Mouse (Mus musculus) hindbrain, embryonic 15.5 days (tissue): Measurements from ENCODE around the gene Rbpj. TPM values are rescaled to one million over a fixed set of nuclear protein-coding genes. Genes with fewer than 3 reads are reported as not detected.

Experiments used
- ATAC-seq: fragments of 200-750 bp; cut with Nextera tagmentation; 2 replicates; pipeline ENCODE4 v1.8.0; 2017; ENCODE audit warnings: low read depth, moderate number of reproducible peaks, moderate TSS enrichment; ENCODE audit not compliant: low FRiP score
- H3K27ac ChIP-seq: fragments of 300-500 bp; sonication (generic); replicated peaks from 2 replicates; pipeline ENCODE4 v1.5.1; 2015; ENCODE audit warnings: mild to moderate bottlenecking, inconsistent platforms
- H3K27me3 ChIP-seq: fragments of 300-500 bp; sonication (generic); 2 replicates; pipeline ENCODE4 v1.6.1; 2015; ENCODE audit warnings: control low read depth, inconsistent platforms
- H3K36me3 ChIP-seq: fragments of 300-500 bp; sonication (generic); 2 replicates; pipeline ENCODE4 v1.6.1; 2015; ENCODE audit warnings: control low read depth, inconsistent platforms
- H3K4me1 ChIP-seq: fragments of 300-500 bp; sonication (generic); replicated peaks from 2 replicates; pipeline ENCODE4 v1.6.1; 2015; ENCODE audit warnings: control low read depth, inconsistent platforms
- H3K4me2 ChIP-seq: fragments of 300-500 bp; sonication (generic); 2 replicates; pipeline ENCODE4 v1.6.1; 2015; ENCODE audit warnings: moderate library complexity, mild to moderate bottlenecking, inconsistent platforms
- H3K4me3 ChIP-seq: fragments of 300-500 bp; sonication (generic); 2 replicates; pipeline ENCODE4 v1.5.1; 2015; ENCODE audit warnings: mild to moderate bottlenecking, inconsistent platforms
- H3K9ac ChIP-seq: fragments of 300-500 bp; sonication (generic); 2 replicates; pipeline ENCODE4 v1.6.1; 2015; ENCODE audit warnings: inconsistent platforms
- H3K9me3 ChIP-seq: fragments of 300-500 bp; sonication (generic); 2 replicates; pipeline ENCODE4 v1.6.1; 2016; ENCODE audit warnings: control low read depth, inconsistent platforms
- WGBS: fragments of 180-500 bp; shearing (Covaris S2); methylation state at CpG from one replicate; pipeline ENCODE4 v1.1.7; 2015; 5-methylcytosine and 5-hydroxymethylcytosine counted together
- polyA plus RNA-seq: library from polyadenylated mRNA; unstranded; fragments of >200 nt; fragmentation: Nextera tagmentation; extraction: Ambion mirVana; gene quantifications from 2 replicates; pipeline ENCODE4 v1.2.1, GENCODE M21; 2015

Gene Rbpj
- polyA plus RNA-seq, 1 experiment from 2014 or later = 28.0 TPM

DNA sequence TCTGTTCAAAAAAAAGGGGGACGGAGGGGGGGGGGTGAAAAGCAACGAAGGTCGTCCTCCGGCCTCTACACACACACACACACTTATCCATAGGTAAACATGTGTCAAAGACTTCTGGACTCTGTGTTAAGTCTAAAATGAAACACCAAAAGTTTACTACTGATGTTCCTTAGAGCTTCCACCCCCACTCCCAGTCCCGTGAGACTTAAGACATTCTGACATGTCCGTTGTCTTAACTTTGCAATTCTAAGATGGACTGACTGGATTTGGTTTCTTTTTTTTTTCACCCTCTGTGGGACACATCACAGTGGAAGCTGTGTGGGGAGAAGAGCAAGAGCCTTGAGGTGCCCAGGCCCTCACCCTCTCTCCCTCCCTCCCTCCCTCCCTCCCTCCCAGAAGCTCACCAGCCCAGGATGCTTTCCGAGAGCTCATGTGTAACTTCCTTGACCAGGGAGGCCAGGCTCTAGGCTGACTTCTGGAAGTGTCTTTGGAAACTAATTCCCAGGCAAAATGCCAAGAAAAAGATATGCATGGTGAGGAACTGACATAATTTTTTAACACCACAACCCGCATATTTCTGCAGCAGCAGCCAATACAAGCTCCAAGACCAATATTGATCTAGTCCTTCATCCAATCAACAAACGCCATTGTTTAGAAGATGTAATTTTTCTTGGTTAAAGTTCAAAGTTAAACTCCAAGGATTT lies 31.0 kb downstream of the Rbpj start:
- Histone ChIP-seq H3K4me2 (no peak overlapping the region), H3K4me3 (no peak overlapping the region), H3K36me3 (no peaks in the 10 kb centered on the region), H3K27ac (no peak overlapping the region), H3K4me1 (peaks cover 14% of the 10 kb centered on the region; the same call in 1 of the 2 replicates), H3K9me3 (no peaks in the 10 kb centered on the region), H3K27me3 (no peaks in the 10 kb centered on the region), H3K9ac (no peak overlapping the region)
- WGBS = 82% methylated on average over 9 of the region's 9 CpGs
- no peak for ATAC-seq

DNA sequence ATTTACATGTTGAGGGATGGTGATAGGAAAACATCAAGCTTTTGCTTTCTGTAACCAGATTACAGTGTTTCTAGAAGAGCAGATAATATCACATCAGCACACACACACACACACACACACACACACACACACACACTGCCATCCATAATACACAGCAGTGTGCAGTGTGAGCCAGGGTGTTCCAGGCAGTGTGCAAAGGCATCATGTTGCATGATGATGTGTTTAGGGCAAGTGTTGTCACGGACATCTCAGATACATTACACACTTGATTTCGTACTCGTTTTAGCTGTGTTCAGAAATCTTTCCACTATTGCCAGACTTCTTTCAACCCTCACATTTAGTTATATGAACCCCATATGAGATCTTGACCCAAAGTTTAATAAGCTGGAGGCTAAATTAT lies 33.6 kb downstream of the Rbpj start:
- H3K27me3 ChIP-seq = no peaks in the 10 kb centered on the region
- H3K9ac ChIP-seq = no peak overlapping the region
- ATAC-seq = no peak
- no peaks in the 10 kb centered on the region for H3K9me3 ChIP-seq
- 96% methylated on average over 3 of the region's 3 CpGs for WGBS
- H3K36me3 ChIP-seq = no peaks in the 10 kb centered on the region
- no peak overlapping the region for H3K4me3 ChIP-seq
- H3K4me1 ChIP-seq = peaks cover 14% of the 10 kb centered on the region; the same call in 1 of the 2 replicates
- no peak overlapping the region for H3K27ac ChIP-seq
- H3K4me2 ChIP-seq = no peak overlapping the region

DNA sequence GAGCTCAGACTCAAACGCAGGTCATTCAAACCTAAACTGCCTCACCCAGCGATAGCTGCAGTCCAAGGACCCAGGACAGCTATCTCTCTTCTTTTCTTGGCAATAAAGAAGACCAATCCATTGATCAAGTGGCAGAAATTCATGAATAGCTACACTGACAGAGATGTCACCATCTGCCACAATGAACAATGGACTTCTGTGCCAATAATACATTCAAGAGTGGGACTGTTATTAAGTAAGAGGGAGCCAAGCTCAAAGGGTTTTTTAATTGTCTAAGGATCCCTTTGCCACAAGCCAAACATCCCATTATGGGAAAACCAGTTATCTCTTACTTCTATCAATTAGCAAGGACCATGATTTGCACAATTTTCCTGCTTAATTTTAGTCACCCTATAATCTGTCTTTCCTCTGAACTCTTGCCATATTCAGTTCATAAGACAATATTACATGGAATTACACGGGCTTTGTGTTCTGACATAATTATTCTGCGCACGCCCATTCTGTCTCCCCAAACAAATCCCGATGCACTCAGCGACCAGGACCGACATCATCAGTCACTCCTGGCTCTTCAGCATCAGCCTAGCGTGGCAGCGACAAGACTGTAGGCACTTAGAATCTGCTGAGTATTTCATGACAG lies 34.7 kb downstream of the Rbpj start:
- 43% methylated on average over 10 of the region's 10 CpGs for WGBS
- peaks cover 14% of the 10 kb centered on the region; the same call in 1 of the 2 replicates for H3K4me1 ChIP-seq
- H3K9me3 ChIP-seq = no peaks in the 10 kb centered on the region

DNA sequence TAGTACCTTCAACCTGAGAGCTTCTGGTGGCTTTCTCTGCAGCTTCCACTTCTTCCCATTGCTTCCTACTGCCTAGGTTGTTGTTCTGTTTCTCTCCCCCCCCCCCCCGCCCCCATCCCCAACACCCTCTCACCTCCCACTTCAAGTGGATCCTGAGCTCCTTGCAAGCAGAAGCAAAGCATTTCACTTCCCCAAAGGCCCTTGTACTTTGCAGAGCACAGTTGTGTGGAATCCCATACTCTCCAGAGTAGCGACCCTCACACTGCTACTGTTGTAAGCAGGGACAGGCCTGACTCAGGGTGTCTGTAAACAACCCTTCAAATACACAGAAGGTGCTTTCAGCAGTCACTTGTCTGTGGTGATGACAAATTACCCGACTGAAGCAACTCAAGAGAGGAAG lies 37.3 kb downstream of the Rbpj start:
- H3K27ac ChIP-seq = no peak overlapping the region
- 70% methylated on average over 2 of the region's 3 CpGs for WGBS
- no peaks in the 10 kb centered on the region for H3K27me3 ChIP-seq
- no peak for ATAC-seq
- H3K4me1 ChIP-seq = peaks cover 14% of the 10 kb centered on the region; the same call in 1 of the 2 replicates
- no peaks in the 10 kb centered on the region for H3K9me3 ChIP-seq
- H3K4me3 ChIP-seq = no peak overlapping the region
- no peak overlapping the region for H3K4me2 ChIP-seq
- no peaks in the 10 kb centered on the region for H3K36me3 ChIP-seq
- H3K9ac ChIP-seq = no peak overlapping the region

More for the DNA sequence above, 34.7 kb downstream of the Rbpj start:
- H3K4me3 ChIP-seq = no peak overlapping the region
- H3K36me3 ChIP-seq = no peaks in the 10 kb centered on the region
- H3K27me3 ChIP-seq = no peaks in the 10 kb centered on the region
- no peak overlapping the region for H3K27ac ChIP-seq
- H3K9ac ChIP-seq = no peak overlapping the region
- no peak overlapping the region for H3K4me2 ChIP-seq
- no peak for ATAC-seq

DNA sequence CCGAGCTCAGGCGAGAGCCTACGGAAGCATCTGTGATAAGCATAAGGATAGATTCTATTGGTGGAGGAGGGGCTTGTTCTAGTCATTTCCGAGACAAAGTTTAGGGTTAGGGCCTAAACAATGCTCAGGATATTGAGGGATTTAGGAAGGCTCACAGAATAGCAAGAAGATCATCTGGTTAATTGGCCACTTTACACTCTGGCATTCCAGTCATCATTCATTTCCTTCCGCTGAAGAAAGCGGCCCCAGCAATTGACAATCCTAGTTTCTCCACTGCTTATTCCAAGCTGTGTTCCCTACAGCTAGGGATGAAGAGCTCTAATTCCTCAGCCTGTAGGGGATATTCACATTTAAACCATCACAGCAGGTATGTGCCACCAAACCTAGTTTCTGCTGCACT lies 39.8 kb downstream of the Rbpj start:
- H3K27me3 ChIP-seq = no peaks in the 10 kb centered on the region
- 74% methylated on average over 6 of the region's 6 CpGs for WGBS
- H3K9ac ChIP-seq = no peak overlapping the region
- H3K4me3 ChIP-seq = no peak overlapping the region
- H3K4me2 ChIP-seq = no peak overlapping the region
- no peaks in the 10 kb centered on the region for H3K36me3 ChIP-seq
- no peak for ATAC-seq
- H3K4me1 ChIP-seq = peaks cover 8% of the 10 kb centered on the region; the same call in 1 of the 2 replicates
- no peak overlapping the region for H3K27ac ChIP-seq
- H3K9me3 ChIP-seq = no peaks in the 10 kb centered on the region

DNA sequence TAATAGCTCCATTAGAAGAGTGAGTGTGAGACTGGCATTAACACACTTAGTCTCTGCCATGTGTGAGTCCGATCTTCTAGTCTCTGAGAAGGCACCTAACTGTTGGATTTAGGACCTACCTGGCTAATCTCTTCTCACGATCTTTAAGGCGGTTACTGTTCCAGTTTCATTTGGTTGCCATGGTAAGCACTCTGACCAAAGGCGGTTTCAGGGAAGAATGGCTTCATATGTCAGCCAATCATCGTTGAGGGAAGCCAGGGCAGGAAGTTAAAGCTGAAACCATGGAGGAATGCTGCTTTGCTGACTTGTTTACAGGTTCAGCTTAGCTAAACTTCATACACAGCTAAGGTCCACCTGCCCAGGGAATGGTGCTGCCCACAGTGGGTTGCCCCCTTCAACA lies 41.4 kb downstream of the Rbpj start:
- no peak overlapping the region for H3K4me3 ChIP-seq
- H3K9me3 ChIP-seq = no peaks in the 10 kb centered on the region
- no peaks in the 10 kb centered on the region for H3K4me1 ChIP-seq
- no peak for ATAC-seq
- no peaks in the 10 kb centered on the region for H3K27me3 ChIP-seq
- no peak overlapping the region for H3K4me2 ChIP-seq
- H3K9ac ChIP-seq = no peak overlapping the region
- 87% methylated on average over 5 of the region's 5 CpGs for WGBS
- no peaks in the 10 kb centered on the region for H3K36me3 ChIP-seq
- H3K27ac ChIP-seq = no peak overlapping the region

DNA sequence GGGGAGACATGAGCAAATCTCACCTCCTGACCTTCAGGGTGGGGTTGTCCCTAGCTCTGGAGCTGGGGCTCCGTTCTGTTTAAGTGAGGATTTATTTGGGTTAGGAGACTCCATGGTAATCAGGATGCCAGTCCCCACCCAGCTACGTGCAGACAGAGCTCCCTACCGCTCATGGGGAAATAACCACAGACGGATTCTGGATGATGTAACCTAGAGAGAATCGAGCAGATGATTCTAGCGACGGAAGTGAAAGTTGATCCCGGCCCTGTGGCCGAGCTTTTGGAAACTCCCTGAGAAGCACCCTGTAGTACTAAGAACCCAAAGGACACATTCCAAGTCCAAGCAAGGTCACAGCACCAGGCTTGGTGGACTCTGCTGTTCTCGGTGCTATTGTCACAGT lies 43.5 kb downstream of the Rbpj start:
- WGBS = 79% methylated on average over 10 of the region's 10 CpGs
- no peak overlapping the region for H3K4me2 ChIP-seq
- H3K9ac ChIP-seq = no peak overlapping the region
- H3K4me3 ChIP-seq = no peak overlapping the region
- no peak for ATAC-seq
- no peaks in the 10 kb centered on the region for H3K4me1 ChIP-seq
- H3K9me3 ChIP-seq = no peaks in the 10 kb centered on the region
- H3K36me3 ChIP-seq = no peaks in the 10 kb centered on the region
- no peak overlapping the region for H3K27ac ChIP-seq
- no peaks in the 10 kb centered on the region for H3K27me3 ChIP-seq

DNA sequence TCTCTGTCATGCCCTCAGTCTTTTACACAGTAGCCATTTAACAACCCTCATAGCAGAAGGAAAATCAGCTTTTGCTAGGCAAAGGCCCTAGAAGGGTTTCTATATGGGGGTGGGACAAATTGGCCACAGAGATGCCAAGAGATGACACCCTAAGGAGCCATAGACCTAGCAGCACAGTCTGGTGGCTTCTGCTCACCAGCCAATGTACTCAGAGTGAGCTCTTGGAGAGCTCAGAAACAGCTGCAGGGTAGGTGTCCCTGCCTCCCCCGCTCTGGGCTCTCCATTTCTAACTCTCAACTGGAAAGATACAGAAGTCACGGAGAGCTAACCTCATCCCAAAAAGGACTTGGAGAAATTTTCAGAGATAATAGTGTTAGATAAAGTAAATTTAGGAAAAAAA lies 44.0 kb downstream of the Rbpj start:
- no peaks in the 10 kb centered on the region for H3K9me3 ChIP-seq
- no peaks in the 10 kb centered on the region for H3K36me3 ChIP-seq
- H3K4me2 ChIP-seq = no peak overlapping the region
- 92% methylated on average over 2 of the region's 2 CpGs for WGBS
- H3K9ac ChIP-seq = no peak overlapping the region
- no peak overlapping the region for H3K27ac ChIP-seq
- no peak overlapping the region for H3K4me3 ChIP-seq
- no peaks in the 10 kb centered on the region for H3K4me1 ChIP-seq
- H3K27me3 ChIP-seq = no peaks in the 10 kb centered on the region
- no peak for ATAC-seq

DNA sequence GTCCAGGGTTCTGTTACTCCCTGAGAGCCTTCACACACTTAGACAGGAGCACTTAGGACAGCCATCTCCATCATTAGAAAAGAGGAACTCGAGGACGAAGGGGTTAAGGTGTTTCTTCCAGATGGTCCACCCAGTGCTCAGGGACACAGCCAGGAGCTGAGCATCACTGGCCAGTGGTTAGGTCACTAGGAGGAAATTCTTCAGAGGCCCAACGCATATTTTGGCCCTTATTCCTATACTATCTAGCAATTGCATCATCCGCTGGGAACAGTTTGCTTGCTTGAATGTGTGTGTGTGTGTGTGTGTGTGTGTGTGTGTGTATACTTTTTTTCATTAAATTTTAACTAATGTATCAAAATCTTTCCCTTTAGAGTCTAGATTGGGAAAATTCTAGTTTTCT lies 45.5 kb downstream of the Rbpj start:
- no peaks in the 10 kb centered on the region for H3K9me3 ChIP-seq
- no peak for ATAC-seq
- no peaks in the 10 kb centered on the region for H3K36me3 ChIP-seq
- no peak overlapping the region for H3K4me3 ChIP-seq
- H3K27me3 ChIP-seq = no peaks in the 10 kb centered on the region
- no peak overlapping the region for H3K9ac ChIP-seq
- no peak overlapping the region for H3K4me2 ChIP-seq
- no peaks in the 10 kb centered on the region for H3K4me1 ChIP-seq
- WGBS = 88% methylated on average over 4 of the region's 4 CpGs
- H3K27ac ChIP-seq = no peak overlapping the region

DNA sequence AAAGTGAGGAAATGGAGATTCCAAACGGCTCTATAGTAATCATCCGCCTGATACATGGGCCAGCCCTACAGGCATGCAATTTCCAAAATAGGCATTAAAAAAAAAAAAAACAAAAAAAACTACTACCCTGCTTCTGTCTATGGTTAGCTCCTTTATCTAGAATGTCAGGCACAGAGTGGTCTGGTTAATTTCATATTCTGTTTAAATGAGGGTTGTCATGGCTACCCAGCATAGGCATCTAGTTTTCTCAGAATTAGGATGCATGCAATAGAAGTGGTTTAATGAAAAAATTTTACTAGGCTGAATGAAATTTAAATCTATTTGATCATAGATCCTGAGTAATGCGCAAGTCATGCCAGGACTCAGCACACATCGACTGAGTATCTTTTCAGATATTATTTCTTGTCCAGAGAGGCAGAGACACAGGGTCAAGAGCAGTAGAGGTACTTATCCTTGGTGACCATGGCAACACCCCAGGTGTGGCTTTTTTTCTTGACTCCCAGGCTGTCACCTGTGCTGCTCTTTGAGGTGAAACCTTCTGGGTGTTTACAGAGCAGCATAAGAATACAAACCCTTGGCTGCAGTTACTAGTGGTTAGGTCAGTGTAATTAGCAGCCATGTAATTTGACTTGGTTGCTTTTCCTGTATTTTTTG lies 49.1 kb downstream of the Rbpj start:
- Histone ChIP-seq H3K4me3 (no peak overlapping the region), H3K27me3 (no peaks in the 10 kb centered on the region), H3K9ac (no peak overlapping the region), H3K4me2 (no peak overlapping the region), H3K36me3 (no peaks in the 10 kb centered on the region), H3K4me1 (no peaks in the 10 kb centered on the region; the same call in 1 of the 2 replicates), H3K27ac (no peak overlapping the region), H3K9me3 (no peaks in the 10 kb centered on the region)
- ATAC-seq = no peak
- WGBS = 75% methylated on average over 4 of the region's 4 CpGs

DNA sequence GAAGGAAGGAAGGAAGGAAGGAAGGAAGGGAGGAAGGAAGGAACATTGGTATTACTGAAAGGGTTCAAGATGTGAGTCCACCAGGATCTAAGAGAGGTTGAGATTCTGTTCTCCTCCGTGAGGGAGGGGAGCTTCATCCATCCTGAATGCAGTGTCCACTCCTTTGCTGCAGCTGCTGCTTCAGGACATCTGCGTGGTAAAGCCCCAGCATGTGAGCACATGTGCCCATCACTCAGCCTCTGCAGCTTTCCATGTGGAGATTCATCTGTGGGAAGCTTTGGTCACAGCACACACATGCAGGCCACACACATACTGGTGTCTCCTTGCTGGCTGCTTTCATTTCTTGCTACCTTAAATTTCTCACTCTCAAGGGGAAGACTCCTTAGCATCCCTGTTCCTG lies 50.5 kb downstream of the Rbpj start:
- Histone ChIP-seq H3K4me1 (no peaks in the 10 kb centered on the region; the same call in 1 of the 2 replicates), H3K4me2 (no peak overlapping the region), H3K9ac (no peak overlapping the region), H3K27ac (no peak overlapping the region), H3K9me3 (no peaks in the 10 kb centered on the region), H3K27me3 (no peaks in the 10 kb centered on the region), H3K36me3 (no peaks in the 10 kb centered on the region), H3K4me3 (no peak overlapping the region)
- WGBS = 83% methylated on average over 2 of the region's 2 CpGs
- ATAC-seq = no peak

DNA sequence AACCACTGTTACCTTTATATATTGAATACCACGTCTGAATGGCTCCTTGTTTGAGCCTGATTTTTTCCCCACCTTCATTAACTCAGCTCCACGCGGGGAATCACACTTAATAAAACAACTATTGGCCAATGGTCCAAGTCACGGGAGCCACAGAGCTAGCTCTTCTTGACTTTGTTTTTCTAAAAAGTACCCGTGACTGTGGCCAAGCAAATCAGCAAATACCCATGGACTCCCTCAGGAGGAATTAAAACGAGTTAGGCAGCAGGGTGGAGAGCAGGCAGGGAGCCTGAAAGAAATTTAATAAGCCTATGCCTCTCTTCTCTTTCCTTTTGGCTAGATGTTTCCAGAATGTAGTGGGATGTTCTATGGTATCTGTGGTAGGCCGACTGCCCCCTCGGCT lies 51.9 kb downstream of the Rbpj start:
- H3K27me3 ChIP-seq = no peaks in the 10 kb centered on the region
- no peak for ATAC-seq
- H3K27ac ChIP-seq = no peak overlapping the region
- H3K4me1 ChIP-seq = peaks cover under 1% of the 10 kb centered on the region
- H3K4me3 ChIP-seq = no peak overlapping the region
- H3K9ac ChIP-seq = no peak overlapping the region
- H3K9me3 ChIP-seq = no peaks in the 10 kb centered on the region
- H3K4me2 ChIP-seq = no peak overlapping the region
- WGBS = 77% methylated on average over 8 of the region's 8 CpGs
- H3K36me3 ChIP-seq = no peaks in the 10 kb centered on the region
